Mouse (Mus musculus) cerebellum, adult 11-12 months (tissue): Measurements from ENCODE around the gene Ppm1l.

Experiments used
- DNase-seq: peaks from one replicate; pipeline ENCODE4 v3.0.0; 2022

Ppm1l gene

GRCm38 (mm10) chr3:69502009-69502408 lies 185.3 kb downstream of the Ppm1l start:
- no peak for DNase-seq

- no peak for DNase-seq
Observed at GRCm38 (mm10) chr3:69502527-69502926, 185.9 kb downstream of the Ppm1l start.

GRCm38 (mm10) chr3:69505090-69505489 lies 188.4 kb downstream of the Ppm1l start:
- DNase-seq: no peak

GRCm38 (mm10) chr3:69506352-69506751 lies 189.7 kb downstream of the Ppm1l start:
- DNase-seq: no peak

- DNase-seq: no peak
Observed at GRCm38 (mm10) chr3:69509411-69509952, 192.8 kb downstream of the Ppm1l start.

GRCm38 (mm10) chr3:69511881-69512280 lies 195.2 kb downstream of the Ppm1l start:
- DNase-seq: no peak

- DNase-seq: no peak
Observed at GRCm38 (mm10) chr3:69512402-69512801, 195.7 kb downstream of the Ppm1l start.

- no peak for DNase-seq
Observed at GRCm38 (mm10) chr3:69515730-69516350, 199.2 kb downstream of the Ppm1l start.

- DNase-seq: no peak
Observed at GRCm38 (mm10) chr3:69519188-69519587, 202.5 kb downstream of the Ppm1l start.

GRCm38 (mm10) chr3:69519789-69520558 lies 203.3 kb downstream of the Ppm1l start:
- peak; percentile 51 for DNase-seq

- DNase-seq: no peak
Observed at GRCm38 (mm10) chr3:69522270-69522669, 205.6 kb downstream of the Ppm1l start.

GRCm38 (mm10) chr3:69524356-69525071 lies 207.9 kb downstream of the Ppm1l start:
- DNase-seq: no peak

GRCm38 (mm10) chr3:69525072-69525529 lies 208.4 kb downstream of the Ppm1l start:
- no peak for DNase-seq

GRCm38 (mm10) chr3:69527384-69527783 lies 210.7 kb downstream of the Ppm1l start:
- DNase-seq: no peak

GRCm38 (mm10) chr3:69529576-69529975 lies 212.9 kb downstream of the Ppm1l start:
- no peak for DNase-seq

GRCm38 (mm10) chr3:69531511-69531910 lies 214.8 kb downstream of the Ppm1l start:
- no peak for DNase-seq

GRCm38 (mm10) chr3:69532687-69533086 lies 216.0 kb downstream of the Ppm1l start:
- no peak for DNase-seq

- no peak for DNase-seq
Observed at GRCm38 (mm10) chr3:69535486-69535885, 218.8 kb downstream of the Ppm1l start.

GRCm38 (mm10) chr3:69535941-69536647 lies 219.4 kb downstream of the Ppm1l start:
- DNase-seq: no peak

GRCm38 (mm10) chr3:69542962-69543361 lies 226.3 kb downstream of the Ppm1l start:
- DNase-seq: peak; percentile 78

- no peak for DNase-seq
Observed at GRCm38 (mm10) chr3:69543730-69544129, 227.1 kb downstream of the Ppm1l start.

- DNase-seq: no peak
Observed at GRCm38 (mm10) chr3:69545017-69545416, 228.4 kb downstream of the Ppm1l start.
